Mouse (Mus musculus): ENCODE results near the gene Mfsd4a.

DNA sequence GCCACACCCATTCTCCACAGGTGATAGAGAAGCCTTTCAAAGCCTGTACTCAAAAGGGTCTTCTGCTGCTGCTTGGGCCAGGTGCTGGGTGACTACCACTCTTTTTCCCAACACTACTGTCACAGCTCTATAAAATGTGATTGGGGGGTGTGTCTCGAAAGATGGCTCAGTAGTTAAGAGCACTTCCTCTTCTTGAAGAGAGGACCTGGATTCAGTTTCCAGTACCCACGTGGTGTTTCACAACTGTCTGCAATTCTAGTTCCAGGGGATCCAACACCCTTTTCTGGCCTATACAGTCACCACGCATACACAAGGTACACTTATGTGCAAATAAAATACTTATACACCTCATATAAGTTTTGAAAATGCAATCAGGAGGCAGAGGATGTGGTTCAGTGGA lies 13.5 kb downstream of the Mfsd4a start:
- TF ChIP-seq POLR2A (IDR thresholded peaks at IDR 0.05; ENCODE audit: low read depth, low read length) (no peak), CTCF (conservative IDR thresholded peaks at IDR 0.05; ENCODE audit: insufficient read depth, insufficient read length, low read depth, low read length) (no peak)
